Mouse (Mus musculus): ENCODE results near the gene Msi2. TPM values are rescaled to one million over a fixed set of nuclear protein-coding genes. Genes with fewer than 3 reads are reported as not detected.
A peak's percentile ranks its signal among the peaks of the same experiment; 100 is the strongest.

Msi2 gene
- total and polyA plus RNA-seq, 2 experiments from 2014 or later: 26.9 to 133 TPM

DNA sequence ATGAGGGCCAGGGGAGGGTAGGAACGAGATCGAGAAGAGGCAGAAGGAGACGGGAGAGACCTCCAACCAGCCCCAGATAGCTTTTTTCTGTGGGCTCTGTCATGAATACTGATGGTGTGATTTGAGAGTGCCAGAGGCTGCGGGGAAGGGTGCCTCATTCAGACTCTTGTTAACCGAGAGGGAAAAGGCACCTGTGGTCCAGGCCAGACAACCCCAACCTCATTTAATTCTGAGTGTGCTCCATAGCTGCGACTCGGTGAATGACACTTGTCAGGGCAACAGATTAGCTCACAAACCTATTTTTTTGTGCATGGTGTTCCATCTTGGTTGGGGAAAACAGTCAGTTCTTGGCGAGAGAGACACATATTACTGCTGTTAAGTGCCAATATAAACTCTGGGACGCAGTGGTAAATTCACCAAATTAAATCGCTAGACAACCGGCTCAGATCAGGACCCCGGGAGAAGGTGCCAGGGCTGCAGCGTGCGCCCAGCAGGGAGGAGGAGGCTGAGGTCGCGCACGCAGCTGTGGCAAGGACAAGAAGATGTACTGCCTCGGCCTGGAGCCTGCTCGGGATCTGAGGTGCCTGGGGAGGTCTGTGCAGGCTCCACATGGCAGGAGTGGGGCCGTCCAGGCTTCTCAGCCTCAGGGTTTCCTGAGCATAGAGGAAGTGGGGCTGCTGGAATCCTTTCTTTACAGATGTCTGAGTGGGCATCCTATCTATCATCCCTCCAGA, 294.1 kb downstream of the Msi2 start:
- peaks cover 18% of the 10 kb centered on the region for H3K4me1 ChIP-seq (ENCODE audit: insufficient read depth, low read length)
- no peak overlapping the region; the same call in 1 of the 2 replicates for H3K27ac ChIP-seq (ENCODE audit: low read depth, low read length)
- DNase-seq (ENCODE audit: low spot score) (no peak), ATAC-seq (ENCODE audit: low FRiP score) (no peak)
- TF ChIP-seq CTCF (IDR thresholded peaks at IDR 0.05): no peak
- WGBS: 32% methylated on average over 20 of the region's 20 CpGs
- no peak overlapping the region for H3K9ac ChIP-seq (replicated peaks; ENCODE audit: low read length, poor library complexity, severe bottlenecking)
- H3K4me3 ChIP-seq (ENCODE audit: low read depth, low read length): no peak overlapping the region
- no peaks in the 10 kb centered on the region for H3K9me3 ChIP-seq (ENCODE audit: low read length)
- H3K27me3 ChIP-seq (ENCODE audit: insufficient read depth, low read length): no peaks in the 10 kb centered on the region
- H3K36me3 ChIP-seq (ENCODE audit: insufficient read depth, low read length): no peaks in the 10 kb centered on the region
- H3K4me2 ChIP-seq (ENCODE audit: low read depth, low read length, poor library complexity, severe bottlenecking): no peak overlapping the region

DNA sequence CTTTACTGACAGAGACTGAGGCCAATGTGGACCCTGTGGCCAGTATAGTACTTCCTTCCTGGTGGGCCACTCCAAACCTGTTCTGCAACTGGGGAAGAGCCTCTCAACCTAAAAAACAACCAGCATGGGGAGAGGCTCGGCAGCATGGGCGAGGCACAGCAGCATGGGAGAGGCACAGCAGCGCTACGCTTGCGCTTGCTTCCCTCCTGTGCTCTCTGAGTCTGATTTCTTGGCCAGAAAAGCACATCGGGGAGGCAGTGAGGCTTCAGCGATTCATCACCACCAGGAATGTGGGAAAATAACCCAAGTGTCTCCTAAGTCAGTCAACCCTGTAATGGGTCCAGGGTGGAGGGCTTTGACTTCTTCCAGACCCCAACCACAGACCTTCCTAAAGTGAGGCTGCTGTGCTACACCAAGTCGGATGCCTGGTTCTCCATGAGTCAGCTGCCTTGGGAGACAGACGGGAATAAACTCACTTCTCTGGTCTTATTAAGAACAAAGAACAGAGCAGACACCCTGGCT, 297.2 kb downstream of the Msi2 start:
- DNase-seq (ENCODE audit: low spot score) (no peak), ATAC-seq (ENCODE audit: low FRiP score) (no peak)
- no peaks in the 10 kb centered on the region for H3K36me3 ChIP-seq (ENCODE audit: insufficient read depth, low read length)
- H3K27ac ChIP-seq (ENCODE audit: low read depth, low read length): no peak overlapping the region
- 57% methylated on average over 9 of the region's 9 CpGs for WGBS
- H3K27me3 ChIP-seq (ENCODE audit: insufficient read depth, low read length): no peaks in the 10 kb centered on the region
- no peak overlapping the region for H3K4me2 ChIP-seq (ENCODE audit: low read depth, low read length, poor library complexity, severe bottlenecking)
- peaks cover 12% of the 10 kb centered on the region for H3K4me1 ChIP-seq (ENCODE audit: insufficient read depth, low read length)
- H3K9ac ChIP-seq (replicated peaks; ENCODE audit: low read length, poor library complexity, severe bottlenecking): no peak overlapping the region
- TF ChIP-seq CTCF (IDR thresholded peaks at IDR 0.05): no peak
- no peaks in the 10 kb centered on the region for H3K9me3 ChIP-seq (ENCODE audit: low read length)
- no peak overlapping the region for H3K4me3 ChIP-seq (ENCODE audit: low read depth, low read length)

DNA sequence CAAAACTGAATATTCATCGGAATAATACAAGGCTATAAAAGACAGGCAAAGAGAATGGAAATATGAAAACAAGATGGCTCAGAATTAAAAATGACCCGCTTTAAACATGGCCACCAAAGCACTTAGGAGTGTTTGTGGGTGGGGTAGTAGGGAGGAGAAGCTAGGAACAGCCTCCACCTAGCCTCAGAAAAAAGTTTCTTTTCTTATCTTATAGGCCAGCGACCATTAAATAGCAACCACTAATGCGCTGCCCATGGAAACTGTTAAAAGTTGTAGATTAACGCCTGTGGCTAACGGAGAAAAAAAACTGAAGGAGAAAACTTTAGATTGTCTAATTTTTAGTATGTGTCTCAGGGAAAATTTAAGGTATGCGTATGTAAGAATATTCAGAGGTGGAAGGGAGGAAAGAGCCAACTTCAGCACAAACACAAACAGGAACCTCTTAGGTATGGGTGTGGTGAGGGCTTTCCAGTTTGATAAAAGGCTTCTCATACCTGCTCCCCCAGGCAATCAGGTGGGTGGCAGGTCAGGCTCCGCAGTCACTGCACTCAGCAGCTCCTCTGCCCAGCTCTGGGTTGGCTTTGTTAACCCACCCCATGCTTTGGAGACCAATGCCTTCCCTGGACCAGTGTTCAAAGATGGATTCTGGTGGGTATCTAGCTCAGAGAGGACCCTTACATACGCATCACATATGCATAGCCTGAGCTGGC, 298.5 kb downstream of the Msi2 start:
- no peak for TF ChIP-seq CTCF (IDR thresholded peaks at IDR 0.05)
- Histone ChIP-seq H3K27me3 (ENCODE audit: insufficient read depth, low read length) (no peaks in the 10 kb centered on the region), H3K4me2 (ENCODE audit: low read depth, low read length, poor library complexity, severe bottlenecking) (no peak overlapping the region), H3K4me3 (ENCODE audit: low read depth, low read length) (no peak overlapping the region), H3K9ac (replicated peaks; ENCODE audit: low read length, poor library complexity, severe bottlenecking) (no peak overlapping the region), H3K4me1 (ENCODE audit: insufficient read depth, low read length) (peaks cover 12% of the 10 kb centered on the region), H3K36me3 (ENCODE audit: insufficient read depth, low read length) (no peaks in the 10 kb centered on the region), H3K27ac (ENCODE audit: low read depth, low read length) (no peak overlapping the region), H3K9me3 (ENCODE audit: low read length) (no peaks in the 10 kb centered on the region)
- 95% methylated on average over 9 of the region's 9 CpGs for WGBS
- no peak for ATAC-seq (ENCODE audit: low FRiP score)
- DNase-seq (ENCODE audit: low spot score): no peak

DNA sequence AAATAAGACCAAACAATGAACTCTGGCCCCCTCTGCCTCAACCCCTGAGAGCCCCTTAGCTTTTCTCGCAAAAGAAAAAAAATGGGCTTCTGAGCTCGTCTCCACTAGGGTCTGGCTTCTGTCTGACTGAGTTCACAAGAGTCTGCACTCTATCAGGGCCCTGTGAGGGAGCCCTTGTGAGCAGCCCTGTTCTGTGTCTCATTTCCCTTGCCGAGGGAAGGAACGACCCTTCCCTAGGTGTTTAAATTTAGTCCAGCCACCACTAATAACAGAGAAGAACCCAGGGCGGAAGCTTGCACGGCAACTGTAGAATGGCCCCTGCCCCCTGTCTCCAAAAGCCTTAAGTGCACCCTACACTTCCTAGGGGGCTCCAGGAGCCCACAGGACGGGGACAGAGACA, 299.2 kb downstream of the Msi2 start:
- Histone ChIP-seq H3K4me3 (ENCODE audit: low read depth, low read length) (no peak overlapping the region), H3K9ac (replicated peaks; ENCODE audit: low read length, poor library complexity, severe bottlenecking) (no peak overlapping the region), H3K36me3 (ENCODE audit: insufficient read depth, low read length) (no peaks in the 10 kb centered on the region), H3K9me3 (ENCODE audit: low read length) (no peaks in the 10 kb centered on the region), H3K27ac (ENCODE audit: low read depth, low read length) (no peak overlapping the region), H3K4me1 (ENCODE audit: insufficient read depth, low read length) (peaks cover 16% of the 10 kb centered on the region; the same call in 1 of the 2 replicates), H3K4me2 (ENCODE audit: low read depth, low read length, poor library complexity, severe bottlenecking) (no peak overlapping the region), H3K27me3 (ENCODE audit: insufficient read depth, low read length) (no peaks in the 10 kb centered on the region)
- TF ChIP-seq CTCF (IDR thresholded peaks at IDR 0.05): no peak
- DNase-seq (ENCODE audit: low spot score): no peak
- 61% methylated on average over 7 of the region's 7 CpGs for WGBS
- no peak for ATAC-seq (ENCODE audit: low FRiP score)

DNA sequence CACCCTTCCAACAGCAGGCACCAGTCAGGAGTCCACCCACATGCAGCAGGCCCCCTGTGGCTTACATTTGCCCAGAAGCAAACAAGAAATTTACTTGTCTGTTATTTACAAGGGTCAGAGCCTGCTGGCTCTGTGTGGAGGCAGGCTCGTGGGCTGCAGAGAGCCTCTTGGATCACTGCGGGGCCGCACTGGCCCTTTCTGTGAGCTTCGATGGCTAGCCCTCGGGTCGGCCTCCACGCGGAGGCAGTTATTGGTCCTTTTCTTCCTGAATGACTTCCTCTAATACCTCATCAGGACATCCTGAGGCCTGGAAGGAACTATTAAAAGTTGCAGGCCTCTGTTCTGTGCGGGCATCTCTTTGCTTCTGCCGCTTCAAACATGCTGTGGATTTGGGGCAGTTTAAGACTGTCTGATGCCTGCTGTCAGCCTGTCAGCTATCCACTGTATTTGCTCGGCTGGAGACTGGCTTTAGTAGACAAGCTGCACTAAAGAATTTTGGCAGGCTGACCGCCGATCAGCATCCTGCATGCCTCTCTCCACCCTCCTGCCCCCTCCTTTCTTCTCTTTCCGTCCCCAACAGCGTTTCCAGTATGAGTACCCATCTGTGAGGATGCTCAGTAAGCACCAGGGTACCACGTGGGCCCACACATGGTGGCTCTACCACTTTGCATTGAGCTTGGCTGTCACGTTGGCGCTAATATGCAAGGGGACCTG, 304.0 kb downstream of the Msi2 start:
- Histone ChIP-seq H3K36me3 (ENCODE audit: insufficient read depth, low read length) (no peaks in the 10 kb centered on the region), H3K27ac (ENCODE audit: low read depth, low read length) (no peak overlapping the region), H3K4me3 (ENCODE audit: low read depth, low read length) (no peak overlapping the region), H3K27me3 (ENCODE audit: insufficient read depth, low read length) (no peaks in the 10 kb centered on the region), H3K9me3 (ENCODE audit: low read length) (no peaks in the 10 kb centered on the region), H3K4me2 (ENCODE audit: low read depth, low read length, poor library complexity, severe bottlenecking) (no peak overlapping the region), H3K9ac (replicated peaks; ENCODE audit: low read length, poor library complexity, severe bottlenecking) (peak overlapping the region; percentile 13; the same call in 1 of the 2 replicates), H3K4me1 (ENCODE audit: insufficient read depth, low read length) (peaks cover 17% of the 10 kb centered on the region; the same call in 1 of the 2 replicates)
- ATAC-seq (ENCODE audit: low FRiP score) (peak; percentile 47; the same call in 1 of the 2 replicates), DNase-seq (ENCODE audit: low spot score) (peak; percentile 85)
- 29% methylated on average over 18 of the region's 18 CpGs for WGBS
- TF ChIP-seq CTCF (IDR thresholded peaks at IDR 0.05): no peak
